19 mouse cellular contexts compared by ENCODE assay signal in genomic region chr13:74196451-74196850, GRCm38 (mm10). TPM values are rescaled to one million over a fixed set of nuclear protein-coding genes. Genes with fewer than 3 reads are reported as not detected.
DNase-seq lines count a peak whose midpoint lies in the region; ATAC-seq lines count a peak whose summit lies in the region.
"Had no signal": no experiment of that assay in that cellular context is flagged by ENCODE, and none has a peak within 500 bp of the region (broad histone marks: within the 10 kb centered on the region; RNA-seq: fewer than 3 reads in every experiment).

No protein-coding gene starts in this region.

- peak; percentile 16 for DNase-seq in induced T-regulatory cell, adult 2 months (ENCODE audit: low read depth)
- DNase-seq in cerebellum, postnatal 14 days: no peak
- DNase-seq in frontal cortex, postnatal 10 days (ENCODE audit: low spot score in 2 of 2): no peak
- no peak for DNase-seq in ovary, postnatal 36 days (ENCODE audit: low spot score)
- DNase-seq: adrenal gland, adult 2 months; adrenal gland, adult 8-10 months; adrenal gland, postnatal 10 days; adrenal gland, postnatal 14 days; adrenal gland, postnatal 25 days; adrenal gland, postnatal 36 days; B cell, adult 2 months; cerebellum, adult 11 months; cerebellum, adult 11-12 months; cerebellum, adult 18-20 months; cerebellum, adult 2 months had no signal

- ATAC-seq in activated CD4-positive, CD25-positive, alpha-beta regulatory T cell, adult 4 months: peak; percentile 52
- peak; percentile 59 for ATAC-seq in inflammation-experienced regulatory T-cells, adult 6 months
- ATAC-seq: CD4-positive, CD25-positive, alpha-beta regulatory T cell, adult 4 months; Patski had no signal

RNA-seq across cellular contexts. Expression of gene Exoc3, which starts 12.1 kb away (rescaled TPM):
- 10 to 100 TPM; 77.3 to 85.7 TPM for polyA plus RNA-seq in activated CD4-positive, CD25-positive, alpha-beta regulatory T cell, adult 4 months (2017; shearing (Covaris generic))
- polyA plus RNA-seq in inflammation-experienced regulatory T-cells, adult 6 months (2017; shearing (Covaris generic)): 10 to 100 TPM; 82.9 to 87.4 (median 86.4) TPM
